Mouse (Mus musculus): ENCODE measurements around the gene D5Ertd579e. TPM values are rescaled to one million over a fixed set of nuclear protein-coding genes. Genes with fewer than 3 reads are reported as not detected.

D5Ertd579e gene
- polyA plus RNA-seq, 1 experiment from 2014 or later: 20.7 TPM

- no peaks in the 10 kb centered on the region for H3K9me3 ChIP-seq (ENCODE audit: control insufficient read depth, low read length)
- no peaks in the 10 kb centered on the region for H3K36me3 ChIP-seq (ENCODE audit: control insufficient read depth, insufficient read depth, low read length)
- no peak overlapping the region for H3K27ac ChIP-seq (replicated peaks; ENCODE audit: low read depth, low read length)
- H3K4me3 ChIP-seq (ENCODE audit: low read depth, low read length): no peak overlapping the region
- H3K4me2 ChIP-seq (ENCODE audit: low read depth, low read length): no peak overlapping the region
- no peak overlapping the region for H3K9ac ChIP-seq (ENCODE audit: low read depth, low read length)
- 59% methylated on average over 5 of the region's 5 CpGs for WGBS
- H3K4me1 ChIP-seq (ENCODE audit: control insufficient read depth, insufficient read depth, low read length): peaks cover 5% of the 10 kb centered on the region; the same call in 1 of the 2 replicates
- no peak for ATAC-seq (ENCODE audit: low read depth)
- H3K27me3 ChIP-seq (replicated peaks; ENCODE audit: control insufficient read depth, insufficient read depth, low read length): no peaks in the 10 kb centered on the region
- DNase-seq (ENCODE audit: low spot score): no peak
These were observed 2.9 kb upstream of the D5Ertd579e start for GRCm38 (mm10) chr5:36698689-36699088.

GRCm38 (mm10) chr5:36698067-36698670 lies 2.3 kb upstream of the D5Ertd579e start:
- Histone ChIP-seq H3K4me2 (ENCODE audit: low read depth, low read length) (no peak overlapping the region), H3K36me3 (ENCODE audit: control insufficient read depth, insufficient read depth, low read length) (0 out of 2 replicates have a peak, but pooled peaks cover 5% of the 10 kb centered on the region), H3K9me3 (ENCODE audit: control insufficient read depth, low read length) (no peaks in the 10 kb centered on the region), H3K9ac (ENCODE audit: low read depth, low read length) (no peak overlapping the region), H3K4me1 (ENCODE audit: control insufficient read depth, insufficient read depth, low read length) (peaks cover 10% of the 10 kb centered on the region; the same call in 1 of the 2 replicates), H3K27ac (replicated peaks; ENCODE audit: low read depth, low read length) (no peak overlapping the region), H3K27me3 (replicated peaks; ENCODE audit: control insufficient read depth, insufficient read depth, low read length) (no peaks in the 10 kb centered on the region), H3K4me3 (ENCODE audit: low read depth, low read length) (no peak overlapping the region)
- WGBS: 77% methylated on average over 7 of the region's 7 CpGs
- no peak for ATAC-seq (ENCODE audit: low read depth)
- no peak for DNase-seq (ENCODE audit: low spot score)

GRCm38 (mm10) chr5:36696504-36697300 lies 878 bp upstream of the D5Ertd579e start:
- 76% methylated on average over 11 of the region's 11 CpGs for WGBS
- ATAC-seq (ENCODE audit: low read depth) (no peak), DNase-seq (ENCODE audit: low spot score) (peak; percentile 2)
- H3K4me2 ChIP-seq (ENCODE audit: low read depth, low read length): peak overlapping the region; percentile 83
- H3K36me3 ChIP-seq (ENCODE audit: control insufficient read depth, insufficient read depth, low read length): peaks cover 13% of the 10 kb centered on the region; the same call in 1 of the 2 replicates
- no peak overlapping the region for H3K27ac ChIP-seq (replicated peaks; ENCODE audit: low read depth, low read length)
- H3K4me3 ChIP-seq (ENCODE audit: low read depth, low read length): no peak overlapping the region
- no peaks in the 10 kb centered on the region for H3K27me3 ChIP-seq (replicated peaks; ENCODE audit: control insufficient read depth, insufficient read depth, low read length)
- peaks cover 11% of the 10 kb centered on the region; the same call in 1 of the 2 replicates for H3K4me1 ChIP-seq (ENCODE audit: control insufficient read depth, insufficient read depth, low read length)
- no peak overlapping the region for H3K9ac ChIP-seq (ENCODE audit: low read depth, low read length)
- no peaks in the 10 kb centered on the region for H3K9me3 ChIP-seq (ENCODE audit: control insufficient read depth, low read length)

GRCm38 (mm10) chr5:36695005-36695404 lies 819 bp downstream of the D5Ertd579e start:
- DNase-seq (ENCODE audit: low spot score) (peak; percentile 12), ATAC-seq (ENCODE audit: low read depth) (no peak)
- H3K36me3 ChIP-seq (ENCODE audit: control insufficient read depth, insufficient read depth, low read length): peaks cover 13% of the 10 kb centered on the region; the same call in 1 of the 2 replicates
- no peaks in the 10 kb centered on the region for H3K27me3 ChIP-seq (replicated peaks; ENCODE audit: control insufficient read depth, insufficient read depth, low read length)
- H3K4me3 ChIP-seq (ENCODE audit: low read depth, low read length): peak overlapping the region; percentile 89
- H3K27ac ChIP-seq (replicated peaks; ENCODE audit: low read depth, low read length): peak overlapping the region; percentile 88
- H3K4me2 ChIP-seq (ENCODE audit: low read depth, low read length): peak overlapping the region; percentile 83
- 6% methylated on average over 14 of the region's 14 CpGs for WGBS
- H3K9me3 ChIP-seq (ENCODE audit: control insufficient read depth, low read length): no peaks in the 10 kb centered on the region
- H3K4me1 ChIP-seq (ENCODE audit: control insufficient read depth, insufficient read depth, low read length): peaks cover 11% of the 10 kb centered on the region; the same call in 1 of the 2 replicates
- peak overlapping the region; percentile 93 for H3K9ac ChIP-seq (ENCODE audit: low read depth, low read length)

- H3K4me2 ChIP-seq (ENCODE audit: low read depth, low read length): no peak overlapping the region
- DNase-seq (ENCODE audit: low spot score): no peak
- no peak for ATAC-seq (ENCODE audit: low read depth)
- peaks cover 13% of the 10 kb centered on the region; the same call in 1 of the 2 replicates for H3K36me3 ChIP-seq (ENCODE audit: control insufficient read depth, insufficient read depth, low read length)
- H3K27me3 ChIP-seq (replicated peaks; ENCODE audit: control insufficient read depth, insufficient read depth, low read length): no peaks in the 10 kb centered on the region
- peaks cover 11% of the 10 kb centered on the region; the same call in 1 of the 2 replicates for H3K4me1 ChIP-seq (ENCODE audit: control insufficient read depth, insufficient read depth, low read length)
- no peak overlapping the region for H3K27ac ChIP-seq (replicated peaks; ENCODE audit: low read depth, low read length)
- no peak overlapping the region for H3K4me3 ChIP-seq (ENCODE audit: low read depth, low read length)
- 80% methylated on average over 2 of the region's 2 CpGs for WGBS
- no peaks in the 10 kb centered on the region for H3K9me3 ChIP-seq (ENCODE audit: control insufficient read depth, low read length)
- H3K9ac ChIP-seq (ENCODE audit: low read depth, low read length): no peak overlapping the region
These were observed 2.2 kb downstream of the D5Ertd579e start for GRCm38 (mm10) chr5:36693651-36694050.

GRCm38 (mm10) chr5:36691423-36691822 lies 4.4 kb downstream of the D5Ertd579e start:
- DNase-seq (ENCODE audit: low spot score) (no peak), ATAC-seq (ENCODE audit: low read depth) (no peak)
- WGBS: 81% methylated on average over 1 of the region's 1 CpGs
- peaks cover 21% of the 10 kb centered on the region for H3K36me3 ChIP-seq (ENCODE audit: control insufficient read depth, insufficient read depth, low read length)
- no peak overlapping the region for H3K9ac ChIP-seq (ENCODE audit: low read depth, low read length)
- H3K4me2 ChIP-seq (ENCODE audit: low read depth, low read length): no peak overlapping the region
- peaks cover 11% of the 10 kb centered on the region; the same call in 1 of the 2 replicates for H3K4me1 ChIP-seq (ENCODE audit: control insufficient read depth, insufficient read depth, low read length)
- no peak overlapping the region for H3K27ac ChIP-seq (replicated peaks; ENCODE audit: low read depth, low read length)
- H3K4me3 ChIP-seq (ENCODE audit: low read depth, low read length): no peak overlapping the region
- H3K9me3 ChIP-seq (ENCODE audit: control insufficient read depth, low read length): no peaks in the 10 kb centered on the region
- no peaks in the 10 kb centered on the region for H3K27me3 ChIP-seq (replicated peaks; ENCODE audit: control insufficient read depth, insufficient read depth, low read length)

- Histone ChIP-seq H3K4me3 (ENCODE audit: low read depth, low read length) (no peak overlapping the region), H3K36me3 (ENCODE audit: control insufficient read depth, insufficient read depth, low read length) (peaks cover 9% of the 10 kb centered on the region; the same call in 1 of the 2 replicates), H3K9me3 (ENCODE audit: control insufficient read depth, low read length) (no peaks in the 10 kb centered on the region), H3K27me3 (replicated peaks; ENCODE audit: control insufficient read depth, insufficient read depth, low read length) (no peaks in the 10 kb centered on the region), H3K4me1 (ENCODE audit: control insufficient read depth, insufficient read depth, low read length) (no peaks in the 10 kb centered on the region), H3K9ac (ENCODE audit: low read depth, low read length) (no peak overlapping the region), H3K27ac (replicated peaks; ENCODE audit: low read depth, low read length) (no peak overlapping the region), H3K4me2 (ENCODE audit: low read depth, low read length) (no peak overlapping the region)
- ATAC-seq (ENCODE audit: low read depth) (no peak), DNase-seq (ENCODE audit: low spot score) (no peak)
- 84% methylated on average over 4 of the region's 4 CpGs for WGBS
These were observed 10.7 kb downstream of the D5Ertd579e start for GRCm38 (mm10) chr5:36685170-36685569.

- peaks cover 2% of the 10 kb centered on the region; the same call in 1 of the 2 replicates for H3K4me1 ChIP-seq (ENCODE audit: control insufficient read depth, insufficient read depth, low read length)
- H3K27ac ChIP-seq (replicated peaks; ENCODE audit: low read depth, low read length): no peak overlapping the region
- H3K4me2 ChIP-seq (ENCODE audit: low read depth, low read length): no peak overlapping the region
- WGBS: 100% methylated on average over 1 of the region's 1 CpGs
- H3K4me3 ChIP-seq (ENCODE audit: low read depth, low read length): no peak overlapping the region
- no peak for ATAC-seq (ENCODE audit: low read depth)
- peaks cover 9% of the 10 kb centered on the region; the same call in 1 of the 2 replicates for H3K36me3 ChIP-seq (ENCODE audit: control insufficient read depth, insufficient read depth, low read length)
- no peak for DNase-seq (ENCODE audit: low spot score)
- H3K27me3 ChIP-seq (replicated peaks; ENCODE audit: control insufficient read depth, insufficient read depth, low read length): no peaks in the 10 kb centered on the region
- no peaks in the 10 kb centered on the region for H3K9me3 ChIP-seq (ENCODE audit: control insufficient read depth, low read length)
- no peak overlapping the region for H3K9ac ChIP-seq (ENCODE audit: low read depth, low read length)
These were observed 12.2 kb downstream of the D5Ertd579e start for GRCm38 (mm10) chr5:36683586-36683985.

All from embryonic facial prominence, embryonic 14.5 days (tissue).